Mouse (Mus musculus) T-helper 2 cell (primary cell): Measurements from ENCODE around the gene Trim43c.
"Not testable (repeated sequence)": the region's sequence is repeated elsewhere in the genome, so short reads cannot be mapped to it uniquely, and the experiment has no call there.

ENCODE experiments used
- in situ Hi-C: fragments of 300-600 bp; cut with MboI, MseI; formaldehyde crosslinking; loops from one replicate; pipeline ENCODE4 v1.15.1; 2025; ENCODE audit warnings: high pct_unique_total_duplicates

The Trim43c gene

DNA sequence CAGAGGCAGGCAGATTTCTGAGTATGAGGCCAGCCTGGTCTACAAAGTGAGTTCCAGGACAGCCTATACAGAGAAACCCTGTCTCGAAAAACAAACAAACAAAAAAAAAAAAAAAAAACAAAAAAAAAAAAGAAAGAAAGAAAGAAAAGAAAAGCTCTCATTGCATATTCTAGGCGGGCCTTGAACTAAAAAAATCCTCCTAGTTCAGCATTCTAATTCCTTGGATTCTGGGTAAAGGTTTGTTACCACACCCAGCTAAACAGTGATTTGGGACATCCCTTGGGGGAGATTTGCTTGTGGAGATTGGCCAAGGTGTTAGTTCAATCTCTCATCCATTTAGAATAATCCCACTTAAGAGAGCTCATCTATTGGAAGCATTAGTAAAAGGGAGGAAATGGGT, at the start of gene Trim43c:
Gene Trim43c, plus strand, starts transcription at position 301 of the 400 bp plus-strand sequence.
- in situ Hi-C loops, result loop anchor here (5.0 kb wide), 2 partner anchors 258 to 262 kb away; no protein-coding TSS in a partner anchor

DNA sequence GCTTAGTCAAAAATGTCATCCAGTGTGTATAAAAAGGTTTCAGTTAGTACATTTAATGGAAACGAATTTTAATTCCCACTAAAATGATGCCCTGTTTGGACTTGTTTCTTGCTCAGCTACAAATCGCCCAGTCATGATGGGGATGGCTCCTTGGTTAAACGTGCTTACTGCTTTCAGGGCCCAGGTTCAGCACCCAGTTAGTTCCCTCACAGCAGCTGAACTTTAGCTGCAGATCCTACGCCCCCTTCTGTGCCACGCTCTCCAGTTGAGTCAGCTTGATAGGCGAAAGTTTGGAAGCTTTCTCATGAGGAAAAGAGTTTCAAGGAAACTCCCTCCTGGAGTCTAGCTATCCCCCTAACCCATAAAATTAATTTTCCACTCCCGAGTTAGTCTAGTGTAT, 14.1 kb downstream of the Trim43c start:
- in situ Hi-C loops, result loop anchor here (5.0 kb wide), 1 partner anchor 261 kb away; no protein-coding TSS in a partner anchor

DNA sequence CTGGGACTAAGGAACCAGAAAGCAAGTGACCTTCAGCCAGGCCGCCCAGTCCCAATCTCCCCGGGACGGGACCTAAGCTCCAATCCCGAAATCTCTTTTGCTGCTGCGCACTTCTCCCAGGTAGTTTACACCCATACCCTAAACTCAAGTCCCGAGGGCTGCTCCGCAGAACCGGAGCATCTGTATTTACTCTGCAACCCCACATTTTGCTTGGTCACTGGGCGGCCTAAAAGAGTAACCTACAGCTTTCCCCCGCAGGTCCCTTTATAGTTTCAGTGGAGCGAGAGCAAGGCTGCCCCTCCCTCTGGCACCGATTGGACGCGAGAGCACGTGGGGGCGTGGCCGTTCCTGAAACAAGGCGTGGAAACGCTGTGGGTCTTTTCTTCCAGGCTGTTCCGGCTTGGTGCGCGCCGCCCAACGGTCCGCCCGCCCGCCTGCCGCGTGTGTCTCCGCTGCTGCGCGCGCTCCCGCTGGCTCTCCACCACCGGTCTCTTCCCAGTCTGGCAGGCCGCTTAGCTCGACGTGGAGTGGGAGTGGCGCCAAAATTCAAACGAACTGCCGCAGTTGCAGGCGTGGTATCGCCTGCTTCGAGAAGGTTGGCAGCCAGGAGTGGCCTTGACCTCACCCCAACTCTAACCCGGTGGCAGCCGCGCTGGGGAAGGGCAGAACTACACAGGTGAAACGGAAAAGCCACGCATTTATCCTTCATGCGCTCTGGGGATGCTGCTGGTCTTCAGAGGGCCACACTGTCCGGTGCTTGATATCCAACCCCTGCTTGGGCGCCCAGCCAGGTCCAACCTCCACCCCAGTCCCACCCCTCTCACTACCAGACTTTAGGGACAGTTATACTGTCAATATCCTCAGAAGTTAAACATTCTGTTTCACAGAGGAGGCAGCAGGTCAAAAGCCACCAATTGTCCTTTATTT, 19.9 kb downstream of the Trim43c start:
- in situ Hi-C loops, result not testable (repeated sequence)
